Mouse (Mus musculus): ENCODE measurements around the gene Lap3. TPM values are rescaled to one million over a fixed set of nuclear protein-coding genes. Genes with fewer than 3 reads are reported as not detected.

The Lap3 gene
- polyA plus RNA-seq, 1 experiment: 18.5 TPM

DNA sequence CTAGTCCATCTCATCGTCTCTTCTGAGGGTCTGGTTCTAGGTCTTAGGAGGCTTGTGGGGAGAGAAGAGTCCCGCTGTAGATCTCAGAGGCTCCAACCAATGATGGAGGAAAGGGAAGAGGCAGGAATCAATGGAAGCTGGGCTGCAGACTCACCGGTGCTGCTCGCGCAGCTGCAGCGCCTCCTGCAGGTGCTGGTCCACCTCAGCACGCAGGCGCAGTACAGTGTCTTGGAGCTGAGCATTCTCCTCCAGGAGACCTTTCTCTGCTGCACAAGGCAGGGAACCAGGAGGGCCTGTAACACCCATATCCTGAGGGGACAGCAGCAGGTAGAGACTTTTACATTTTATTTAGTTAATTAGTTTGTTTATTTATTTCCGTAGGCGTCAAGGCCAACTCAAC lies 46.3 kb downstream of the Lap3 start:
- no peak for TF ChIP-seq CTCF (IDR thresholded peaks at IDR 0.05; ENCODE audit: low read depth, low read length)
- TF ChIP-seq POLR2A (IDR thresholded peaks at IDR 0.05; ENCODE audit: borderline replicate concordance, low read depth, low read length): no peak
- H3K4me1 ChIP-seq (ENCODE audit: control insufficient read depth, insufficient read depth, low read length): 0 out of 2 replicates have a peak, but pooled peaks cover 2% of the 10 kb centered on the region
- H3K27ac ChIP-seq (ENCODE audit: insufficient read depth, low read depth, low read length): no peak overlapping the region
- no peak overlapping the region for H3K4me3 ChIP-seq (ENCODE audit: insufficient read depth, low read length)

DNA sequence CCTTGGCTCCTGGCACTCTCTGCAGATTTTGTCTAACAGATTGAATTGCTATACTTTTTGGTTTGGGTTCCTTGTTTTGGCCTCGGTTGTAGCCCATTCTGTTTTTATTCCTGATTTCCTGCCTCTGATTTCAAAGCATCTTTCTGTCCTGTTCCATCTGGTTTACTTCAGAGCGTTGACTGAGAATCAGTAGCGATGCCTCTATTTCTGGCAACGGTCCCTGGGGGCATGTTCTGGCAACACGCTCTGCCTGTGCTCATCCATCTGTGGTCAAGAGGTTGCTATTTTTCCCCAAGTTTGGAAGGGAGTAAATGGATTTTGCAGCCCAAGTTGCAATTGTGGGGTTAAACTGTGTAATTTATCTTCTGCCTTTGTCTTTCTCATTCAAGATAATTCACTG lies 50.2 kb downstream of the Lap3 start:
- no peaks in the 10 kb centered on the region for H3K4me1 ChIP-seq (ENCODE audit: control insufficient read depth, insufficient read depth, low read length)
- H3K4me3 ChIP-seq (ENCODE audit: insufficient read depth, low read length): no peak overlapping the region
- no peak for TF ChIP-seq CTCF (IDR thresholded peaks at IDR 0.05; ENCODE audit: low read depth, low read length)
- no peak for TF ChIP-seq POLR2A (IDR thresholded peaks at IDR 0.05; ENCODE audit: borderline replicate concordance, low read depth, low read length)

DNA sequence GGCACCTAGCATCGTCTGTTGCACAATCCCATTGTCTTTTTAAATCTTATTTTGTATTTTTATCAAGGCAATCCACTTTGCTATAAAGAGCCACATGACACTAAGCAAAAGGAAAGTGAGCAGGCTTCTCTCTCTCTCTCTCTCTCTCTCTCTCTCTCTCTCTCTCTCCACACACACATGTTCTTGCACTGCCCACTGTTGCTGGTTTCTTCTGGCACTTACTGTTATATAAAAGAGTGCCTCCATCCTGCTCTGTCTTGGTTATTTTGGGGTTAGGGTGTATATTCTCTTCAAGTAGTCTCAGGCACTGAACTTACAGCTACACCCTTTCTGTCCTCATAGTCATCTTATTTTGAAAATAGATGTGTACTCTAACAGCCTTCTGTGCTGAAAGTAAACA lies 56.4 kb downstream of the Lap3 start:
- no peak for TF ChIP-seq CTCF (IDR thresholded peaks at IDR 0.05; ENCODE audit: low read depth, low read length)
- TF ChIP-seq POLR2A (IDR thresholded peaks at IDR 0.05; ENCODE audit: borderline replicate concordance, low read depth, low read length): no peak
- no peak overlapping the region for H3K4me3 ChIP-seq (ENCODE audit: insufficient read depth, low read length)
- no peaks in the 10 kb centered on the region for H3K4me1 ChIP-seq (ENCODE audit: control insufficient read depth, insufficient read depth, low read length)
- no peak overlapping the region for H3K27ac ChIP-seq (ENCODE audit: insufficient read depth, low read depth, low read length)

More for the DNA sequence above, 50.2 kb downstream of the Lap3 start:
- no peak overlapping the region for H3K27ac ChIP-seq (ENCODE audit: insufficient read depth, low read depth, low read length)

Other genes starting within 250 kb of the Lap3 start
- 80.2 and 89.8 TPM in 2 replicates for gene Qdpr, start 43.1 kb upstream of the Lap3 start, polyA plus RNA-seq (2012; ENCODE audit: insufficient read depth, insufficient read length, missing spikeins)
- gene Clrn2, start 39.6 kb upstream of the Lap3 start, polyA plus RNA-seq (2012; ENCODE audit: insufficient read depth, insufficient read length, missing spikeins): not detected in 2 replicates
- 93.2 and 93.3 TPM in 2 replicates for gene Med28, start 26.9 kb downstream of the Lap3 start, polyA plus RNA-seq (2012; ENCODE audit: insufficient read depth, insufficient read length, missing spikeins)
- not detected in 2 replicates for gene Fam184b, start 146.2 kb downstream of the Lap3 start, polyA plus RNA-seq (2012; ENCODE audit: insufficient read depth, insufficient read length, missing spikeins)
- gene Ncapg, start 176.5 kb downstream of the Lap3 start, polyA plus RNA-seq (2012; ENCODE audit: insufficient read depth, insufficient read length, missing spikeins): 23.5 and 28.6 TPM in 2 replicates